Mouse (Mus musculus) fat pad, adult 2 months (tissue): ENCODE measurements around the gene Lcat.
"Not testable (repeated sequence)": the region's sequence is repeated elsewhere in the genome, so short reads cannot be mapped to it uniquely, and the experiment has no call there.

ENCODE experiments used
- DNase-seq: peaks from one replicate; pipeline ENCODE4 v3.0.0-alpha.2; 2011; ENCODE audit warnings: low read depth, low spot score; ENCODE audit errors: extremely low read depth

Lcat gene

GRCm38 (mm10) chr8:105943321-105943739 is at the start of gene Lcat:
Lcat (minus strand) TSS chr8:105943382.
- no peak for DNase-seq

- DNase-seq = no peak
Observed at GRCm38 (mm10) chr8:105992499-105992898, 49.3 kb upstream of the Lcat start.

- no peak for DNase-seq
Observed at GRCm38 (mm10) chr8:105991546-105991945, 48.4 kb upstream of the Lcat start.

DNA sequence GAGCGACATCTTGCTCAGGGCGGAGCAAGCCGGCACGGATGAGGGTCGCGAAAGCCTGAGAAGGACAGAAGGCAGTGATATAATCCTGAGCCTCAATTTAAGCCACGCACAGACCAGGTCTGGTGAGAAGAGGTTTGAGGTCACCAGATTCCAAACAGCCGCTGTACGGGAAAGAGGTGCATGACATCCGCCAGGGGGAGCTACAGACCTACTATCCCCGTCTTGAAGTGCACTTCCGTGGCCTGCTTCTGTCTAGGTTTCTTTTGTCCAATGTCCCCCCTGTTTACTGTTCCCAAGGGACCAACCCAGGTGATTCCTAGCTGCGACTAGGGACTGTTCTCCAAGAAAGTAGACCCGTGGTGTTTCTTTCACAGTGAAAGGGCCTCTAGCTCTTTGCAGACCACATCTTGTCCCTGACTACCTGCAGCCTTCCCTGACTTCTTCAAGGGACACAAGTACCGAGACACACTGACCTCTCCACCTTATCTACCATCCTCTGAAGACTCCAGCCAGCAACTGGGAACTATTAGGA is 47.7 kb upstream of the Lcat start, which contains the start of gene Dus2:
Gene Dus2 (plus strand): TSS at position 482 of the 532 bp plus-strand sequence.
- no peak for DNase-seq

GRCm38 (mm10) chr8:105988546-105988945 is 45.4 kb upstream of the Lcat start:
- no peak for DNase-seq

DNA sequence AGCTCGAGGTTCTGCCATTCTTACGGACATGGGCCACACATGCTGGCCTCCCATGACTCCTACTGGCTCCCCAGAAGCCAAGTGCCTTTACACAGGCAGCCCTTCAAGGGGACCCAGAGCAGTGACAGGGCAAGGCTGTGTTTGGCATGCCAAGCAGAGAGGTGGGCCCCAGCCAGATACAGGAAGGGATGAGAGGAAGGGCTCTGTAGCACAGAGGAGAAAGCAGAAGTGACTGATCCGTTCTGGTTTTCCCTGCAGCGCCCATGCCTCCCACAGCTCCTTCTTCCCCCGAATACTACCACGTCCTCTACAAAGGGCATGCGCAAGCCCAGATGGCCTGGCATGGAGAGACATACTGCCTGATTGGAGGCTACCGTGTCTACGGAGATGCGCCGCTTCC is 40.2 kb upstream of the Lcat start:
- DNase-seq = not testable (repeated sequence)

GRCm38 (mm10) chr8:105981146-105981545 is 38.0 kb upstream of the Lcat start:
- DNase-seq = no peak

DNA sequence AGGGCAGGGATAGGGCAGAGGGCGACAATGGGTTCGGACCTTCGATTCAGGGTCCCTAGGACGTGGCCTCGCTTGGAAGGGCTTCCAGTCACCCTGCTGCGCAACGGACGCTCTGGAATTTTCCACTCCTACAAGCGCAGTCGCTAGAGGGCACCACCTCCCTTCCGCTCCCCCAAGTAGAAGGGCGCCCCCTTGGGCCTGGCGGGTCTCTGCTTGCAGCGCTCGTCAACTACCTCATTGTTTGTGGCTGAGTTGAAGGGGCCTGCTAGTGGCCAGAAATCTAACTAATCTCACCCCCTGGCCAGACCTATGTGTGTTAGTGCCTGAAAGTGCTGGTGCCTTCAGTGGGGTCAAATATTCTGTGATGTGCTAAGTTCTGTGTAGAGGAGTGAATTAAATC is 36.1 kb upstream of the Lcat start, which contains the start of gene Dpep3:
Gene Dpep3 (minus strand): TSS at position 105 of the 400 bp plus-strand sequence.
- DNase-seq = no peak

DNA sequence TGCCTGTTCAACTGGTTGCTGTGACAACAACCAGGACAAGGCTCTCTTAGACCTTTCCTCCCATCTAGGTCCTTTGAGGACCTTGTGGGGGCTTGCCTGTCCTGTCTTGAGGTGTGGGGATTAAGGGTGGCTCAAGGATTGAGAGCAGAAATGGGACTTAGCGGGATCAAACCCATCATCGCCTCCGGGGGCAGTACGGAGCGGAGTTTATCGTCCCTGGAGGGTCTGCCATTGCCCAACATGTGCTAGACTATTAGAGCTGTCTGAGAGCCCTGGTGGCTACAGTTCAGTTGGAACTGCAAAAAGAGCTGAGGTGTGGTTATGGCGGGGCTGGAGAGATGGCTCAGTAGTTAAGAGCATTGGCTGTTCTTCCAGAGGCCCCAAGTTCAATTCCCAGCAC is 32.2 kb upstream of the Lcat start:
- no peak for DNase-seq

DNA sequence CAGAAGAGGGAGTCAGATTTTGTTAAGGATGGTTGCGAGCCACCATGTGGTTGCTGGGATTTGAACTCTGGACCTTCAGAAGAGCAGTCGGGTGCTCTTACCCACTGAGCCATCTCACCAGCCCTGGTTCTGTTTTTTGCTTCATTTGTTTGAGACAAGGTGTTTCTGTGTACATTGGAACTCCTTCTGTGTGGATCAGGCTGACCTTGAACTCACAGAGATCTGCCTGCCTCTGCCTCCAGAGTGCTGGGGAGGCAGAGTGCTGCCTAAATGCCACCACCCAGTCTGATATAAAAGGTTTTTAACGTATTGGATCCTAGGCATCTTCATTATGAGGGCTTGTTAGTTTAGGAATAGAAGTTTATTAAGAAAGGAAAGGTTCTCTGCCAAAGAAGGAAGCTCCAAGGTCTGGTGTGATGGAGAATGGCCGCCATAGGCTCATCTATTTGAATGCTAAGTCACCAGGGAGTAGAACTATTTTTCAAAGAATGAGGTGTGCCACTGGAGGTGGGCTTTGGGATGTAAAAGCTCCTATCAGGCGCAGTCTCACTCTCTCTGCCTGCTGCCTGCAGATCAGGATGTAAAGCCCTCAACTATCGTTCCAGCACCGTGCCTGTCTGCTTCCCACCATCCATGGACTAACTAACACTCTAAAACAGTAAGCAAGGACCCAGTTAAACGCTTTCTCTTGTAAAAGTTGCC is 28.0 kb upstream of the Lcat start:
- no peak for DNase-seq

- DNase-seq = no peak
Observed at GRCm38 (mm10) chr8:105969367-105969766, 26.2 kb upstream of the Lcat start.

- no peak for DNase-seq
Observed at GRCm38 (mm10) chr8:105966692-105967311, 23.6 kb upstream of the Lcat start.

DNA sequence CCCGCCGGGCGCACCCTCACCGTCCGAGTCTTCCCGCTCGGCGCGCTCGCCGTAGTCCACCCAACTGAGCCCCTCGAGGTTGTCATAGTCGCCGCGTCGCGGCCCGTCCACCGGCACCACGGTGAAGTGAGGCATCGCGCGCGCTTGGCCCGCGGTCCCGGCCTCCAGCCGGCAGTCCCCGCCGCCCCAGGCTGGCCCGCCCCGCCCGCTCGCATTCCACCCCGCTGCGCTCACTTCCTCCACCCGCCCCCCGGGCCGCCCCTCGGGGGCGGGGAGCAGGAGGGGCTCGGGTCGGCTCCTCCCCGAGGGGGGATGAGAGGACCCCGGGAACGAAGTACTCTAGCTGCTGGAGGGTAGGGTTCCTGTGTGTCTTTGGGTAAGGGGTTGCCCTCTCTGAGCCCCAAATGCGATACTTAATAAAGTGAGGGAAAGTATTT is 22.7 kb upstream of the Lcat start, which contains the start of gene Slc12a4:
Gene Slc12a4 (minus strand): TSS at position 193 of the 437 bp plus-strand sequence.
- DNase-seq = no peak

GRCm38 (mm10) chr8:105965266-105965904 is 22.2 kb upstream of the Lcat start:
- peak; percentile 52 for DNase-seq

- DNase-seq = no peak
Observed at GRCm38 (mm10) chr8:105964506-105965265, 21.5 kb upstream of the Lcat start.

GRCm38 (mm10) chr8:105961536-105961935 is 18.4 kb upstream of the Lcat start:
- no peak for DNase-seq

DNA sequence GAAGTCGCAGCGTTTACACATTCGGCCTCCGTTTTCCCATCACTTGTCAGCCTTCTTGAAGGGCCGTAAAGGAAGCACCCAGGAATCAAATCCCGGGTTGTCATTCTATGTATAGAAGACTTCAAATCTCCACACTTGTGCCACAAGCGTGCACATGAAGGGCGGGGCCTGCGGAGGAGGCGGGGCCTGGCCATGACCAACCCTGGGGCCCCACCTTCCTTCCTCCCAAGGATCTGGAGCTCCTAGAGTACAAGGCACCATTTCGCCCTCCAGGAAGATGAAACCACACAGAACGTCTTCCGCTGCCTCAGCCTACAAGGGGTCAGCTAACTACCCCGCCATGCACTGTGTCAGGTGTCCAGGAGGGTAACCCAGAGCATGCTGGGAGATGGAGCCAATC is 17.9 kb upstream of the Lcat start:
- DNase-seq = no peak

DNA sequence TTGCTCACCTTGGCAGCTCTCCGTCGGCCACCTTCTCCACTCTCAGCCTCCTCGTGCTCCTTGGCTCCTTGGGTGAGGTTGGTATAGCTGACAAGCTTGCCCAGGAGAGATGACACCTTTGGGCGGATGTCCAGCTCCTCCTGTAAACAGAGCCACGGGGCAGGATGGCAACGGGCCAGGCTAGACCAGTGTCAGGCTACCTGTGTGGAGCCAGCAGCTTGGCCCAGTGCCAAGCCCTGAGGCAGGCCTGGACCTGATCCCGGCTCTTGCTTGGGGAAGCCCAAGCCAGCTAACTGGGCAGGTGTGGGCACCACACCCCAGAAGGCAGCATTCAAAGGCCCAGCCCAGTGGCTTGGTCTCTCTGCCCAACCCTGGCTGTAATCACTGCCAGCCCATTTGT is 16.2 kb upstream of the Lcat start:
- peak; percentile 91 for DNase-seq

DNA sequence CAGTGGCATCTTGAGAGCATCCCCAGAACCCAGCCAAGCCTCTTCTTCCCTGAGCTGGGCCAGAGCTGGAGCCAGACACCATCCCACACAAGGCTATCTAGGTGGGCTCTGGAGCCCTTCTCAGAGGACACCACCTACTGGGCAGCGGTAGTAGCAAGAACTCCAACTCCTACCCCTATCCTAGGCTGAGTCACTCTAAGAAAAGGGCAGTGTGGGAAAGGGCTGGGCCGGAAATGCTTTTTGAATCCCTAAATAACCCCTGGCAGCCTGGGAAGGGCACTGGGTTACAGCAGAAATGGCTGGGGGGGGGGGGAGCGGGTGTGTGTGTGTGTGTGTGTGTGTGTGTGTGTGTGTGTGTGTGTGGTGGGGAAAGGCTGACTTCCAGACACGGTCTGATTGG is 14.6 kb upstream of the Lcat start:
- DNase-seq = no peak

DNA sequence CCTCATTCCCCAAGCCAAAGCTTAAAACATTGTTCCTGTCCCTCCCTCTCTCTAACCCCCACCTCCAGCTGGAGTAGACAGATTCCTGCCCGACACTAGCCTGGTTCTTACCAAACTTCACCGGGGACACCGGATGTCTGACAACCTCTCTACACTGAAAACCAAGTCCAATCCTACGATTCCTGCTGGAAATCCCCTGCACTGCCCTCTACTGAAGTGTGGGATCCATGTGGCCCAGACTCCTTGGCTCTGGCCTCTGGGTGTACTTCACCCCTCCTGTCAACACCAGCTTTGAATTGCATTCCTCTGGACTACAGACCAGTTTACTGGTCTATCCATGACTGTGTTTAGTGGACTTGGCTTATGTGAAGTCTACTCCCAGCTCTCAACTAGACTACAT is 13.4 kb upstream of the Lcat start:
- no peak for DNase-seq
